Mouse (Mus musculus): Measurements from ENCODE around the gene Dcun1d2. TPM values are rescaled to one million over a fixed set of nuclear protein-coding genes. Genes with fewer than 3 reads are reported as not detected.

Gene Dcun1d2
- polyA plus RNA-seq, 1 experiment from 2014 or later, result 23.8 TPM

- Histone ChIP-seq H3K9ac (no peak overlapping the region), H3K27ac (no peak overlapping the region), H3K36me3 (peaks cover 61% of the 10 kb centered on the region), H3K4me1 (no peaks in the 10 kb centered on the region), H3K4me2 (no peak overlapping the region), H3K9me3 (no peaks in the 10 kb centered on the region), H3K4me3 (no peak overlapping the region), H3K27me3 (no peaks in the 10 kb centered on the region)
- no peak for ATAC-seq (ENCODE audit: borderline replicate concordance, extremely low read depth, low FRiP score, low TSS enrichment)
- 95% methylated on average over 8 of the region's 8 CpGs for WGBS
These were observed 11.6 kb upstream of the Dcun1d2 start for GRCm38 (mm10) chr8:13299571-13299970.

GRCm38 (mm10) chr8:13293677-13294470 is 5.9 kb upstream of the Dcun1d2 start:
- 92% methylated on average over 9 of the region's 9 CpGs for WGBS
- H3K36me3 ChIP-seq, result peaks cover 44% of the 10 kb centered on the region

DNA sequence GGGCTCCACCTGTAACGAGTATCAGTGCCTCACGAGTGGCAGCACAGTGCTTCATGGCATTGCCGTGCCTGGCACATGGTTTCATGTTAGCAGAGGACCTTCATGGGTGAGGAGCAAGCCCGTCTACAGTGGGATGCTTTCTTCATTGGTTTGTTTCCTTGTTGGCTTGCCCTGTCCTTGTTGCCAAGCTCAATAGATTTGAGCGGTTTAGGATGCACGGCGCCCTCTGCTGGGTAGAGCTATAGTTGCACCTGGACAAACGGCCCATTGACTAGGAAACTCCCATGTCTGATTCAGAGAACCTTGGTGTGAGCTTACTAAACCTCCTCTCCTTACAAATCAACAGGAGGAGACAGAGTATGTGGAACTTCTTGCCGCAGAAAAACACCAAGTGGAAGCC is 4.4 kb upstream of the Dcun1d2 start:
- H3K9me3 ChIP-seq, result no peaks in the 10 kb centered on the region
- 28% methylated on average over 9 of the region's 9 CpGs for WGBS
- ATAC-seq (ENCODE audit: borderline replicate concordance, extremely low read depth, low FRiP score, low TSS enrichment), result no peak
- H3K27ac ChIP-seq, result no peak overlapping the region
- no peak overlapping the region for H3K4me3 ChIP-seq
- H3K4me1 ChIP-seq, result 0 out of 2 replicates have a peak, but pooled peaks cover 10% of the 10 kb centered on the region
- peaks cover 42% of the 10 kb centered on the region for H3K36me3 ChIP-seq
- no peaks in the 10 kb centered on the region for H3K27me3 ChIP-seq
- H3K4me2 ChIP-seq, result no peak overlapping the region
- H3K9ac ChIP-seq, result no peak overlapping the region

More at GRCm38 (mm10) chr8:13293677-13294470, 5.9 kb upstream of the Dcun1d2 start:
- H3K9ac ChIP-seq, result no peak overlapping the region
- 0 out of 2 replicates have a peak, but pooled peaks cover 5% of the 10 kb centered on the region for H3K4me1 ChIP-seq
- no peak overlapping the region for H3K4me3 ChIP-seq
- ATAC-seq (ENCODE audit: borderline replicate concordance, extremely low read depth, low FRiP score, low TSS enrichment), result no peak
- H3K27me3 ChIP-seq, result no peaks in the 10 kb centered on the region
- no peaks in the 10 kb centered on the region for H3K9me3 ChIP-seq
- H3K27ac ChIP-seq, result no peak overlapping the region
- H3K4me2 ChIP-seq, result no peak overlapping the region

DNA sequence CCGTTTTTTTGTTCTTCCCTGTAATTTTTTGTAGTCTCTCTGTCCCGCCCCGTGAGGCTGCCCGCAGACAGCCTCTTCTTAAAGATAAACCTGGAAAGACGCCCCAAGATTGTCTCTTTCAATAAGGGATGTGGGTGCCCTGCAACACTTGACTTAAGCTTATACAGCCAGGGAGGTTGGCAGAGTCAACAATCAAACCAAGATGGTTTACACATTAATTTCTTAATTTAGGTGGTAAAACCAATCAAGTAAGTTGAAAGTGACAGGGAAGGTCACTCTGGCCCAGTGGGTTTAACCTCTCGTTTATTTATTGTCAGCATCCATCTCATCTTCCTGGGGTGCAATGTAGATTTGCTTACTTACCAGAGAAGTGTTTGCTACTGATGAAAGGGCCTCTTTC is 715 bp upstream of the Dcun1d2 start:
- Histone ChIP-seq H3K4me1 (peaks cover 18% of the 10 kb centered on the region), H3K27me3 (no peaks in the 10 kb centered on the region), H3K36me3 (peaks cover 8% of the 10 kb centered on the region), H3K9me3 (no peaks in the 10 kb centered on the region), H3K9ac (peak overlapping the region; percentile 67), H3K4me2 (peak overlapping the region; percentile 82), H3K27ac (0 out of 2 replicates have a peak overlapping the region, but pooled peaks have one; percentile 96), H3K4me3 (peak overlapping the region; percentile 71)
- ATAC-seq (ENCODE audit: borderline replicate concordance, extremely low read depth, low FRiP score, low TSS enrichment), result no peak
- WGBS, result 1% methylated on average over 6 of the region's 6 CpGs

DNA sequence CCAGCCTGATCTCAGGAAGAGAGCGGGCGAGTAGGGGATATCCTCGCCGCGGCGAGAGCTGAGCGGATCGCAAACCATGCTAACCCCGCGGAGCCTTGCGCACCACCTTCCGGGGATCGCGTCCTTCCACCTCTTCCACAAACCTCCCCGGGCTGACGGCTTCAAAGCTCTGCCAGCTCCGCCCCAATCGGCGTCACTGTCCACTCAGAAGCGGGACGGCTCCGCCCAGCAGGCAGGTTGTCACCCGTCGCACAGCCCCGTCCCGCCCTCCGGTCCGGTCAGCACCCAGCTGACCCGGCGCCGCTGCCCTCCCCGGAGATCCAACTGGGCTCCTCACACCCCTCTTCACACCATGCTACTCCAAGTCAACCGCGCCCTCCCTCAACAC is 633 bp downstream of the Dcun1d2 start:
- Histone ChIP-seq H3K36me3 (no peaks in the 10 kb centered on the region), H3K4me2 (peak overlapping the region; percentile 82), H3K4me3 (peak overlapping the region; percentile 71), H3K4me1 (peaks cover 18% of the 10 kb centered on the region), H3K27ac (peak overlapping the region; percentile 96), H3K27me3 (no peaks in the 10 kb centered on the region), H3K9ac (peak overlapping the region; percentile 67), H3K9me3 (no peaks in the 10 kb centered on the region)
- ATAC-seq (ENCODE audit: borderline replicate concordance, extremely low read depth, low FRiP score, low TSS enrichment), result peak; percentile 78
- under 1% methylated on average over 34 of the region's 34 CpGs for WGBS

DNA sequence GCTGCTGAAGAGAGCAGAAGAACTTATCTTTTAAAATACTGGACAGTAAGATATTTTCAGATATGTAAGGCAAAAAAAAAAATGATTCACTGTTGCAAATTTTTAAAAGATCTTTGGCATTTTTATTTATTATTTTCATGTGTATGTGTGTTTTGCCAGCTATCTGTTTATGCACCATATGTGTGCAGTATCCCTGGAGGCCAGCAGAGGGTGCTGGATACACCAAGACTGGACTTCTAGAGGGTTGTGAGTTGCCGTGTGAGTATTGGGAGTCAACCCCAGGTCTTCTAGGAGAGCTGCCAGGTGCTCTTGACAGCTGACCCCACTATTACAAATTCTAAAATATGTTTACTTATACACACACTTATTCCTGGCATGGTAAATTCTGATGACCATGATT is 4.7 kb downstream of the Dcun1d2 start:
- H3K4me3 ChIP-seq, result no peak overlapping the region
- no peak overlapping the region for H3K4me2 ChIP-seq
- peaks cover 9% of the 10 kb centered on the region for H3K4me1 ChIP-seq
- H3K27ac ChIP-seq, result no peak overlapping the region
- H3K9ac ChIP-seq, result no peak overlapping the region
- no peak for ATAC-seq (ENCODE audit: borderline replicate concordance, extremely low read depth, low FRiP score, low TSS enrichment)
- H3K9me3 ChIP-seq, result no peaks in the 10 kb centered on the region
- no peaks in the 10 kb centered on the region for H3K27me3 ChIP-seq
- H3K36me3 ChIP-seq, result no peaks in the 10 kb centered on the region
- WGBS, result 70% methylated on average over 1 of the region's 1 CpGs

DNA sequence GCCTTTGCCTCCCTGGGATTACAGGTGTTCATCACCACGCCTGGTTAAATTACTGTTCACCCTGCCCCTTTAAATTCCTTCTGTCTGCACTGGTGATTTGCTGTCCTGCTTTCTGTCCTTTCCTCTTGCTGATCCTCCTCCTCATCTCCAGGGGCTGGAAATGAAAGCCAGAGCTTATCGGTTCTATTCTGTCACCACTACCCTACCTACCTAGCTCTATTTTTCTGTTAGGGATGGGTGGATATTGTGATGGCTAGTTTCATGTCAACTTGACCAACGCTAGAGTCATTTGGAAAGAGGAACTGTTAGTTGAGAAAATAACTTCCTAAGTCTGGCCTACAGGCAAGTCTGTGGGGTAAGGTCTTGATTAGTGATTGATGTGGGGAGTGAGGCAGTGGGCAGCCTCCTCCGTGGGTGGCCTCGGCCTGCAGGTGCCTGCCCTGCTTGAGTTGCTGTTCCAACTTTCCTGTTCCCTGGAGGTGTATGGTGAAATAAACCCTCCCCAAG is 10.9 kb downstream of the Dcun1d2 start:
- no peak overlapping the region for H3K4me2 ChIP-seq
- no peak overlapping the region for H3K4me3 ChIP-seq
- H3K9me3 ChIP-seq, result no peaks in the 10 kb centered on the region
- H3K9ac ChIP-seq, result no peak overlapping the region
- WGBS, result 74% methylated on average over 5 of the region's 5 CpGs
- H3K36me3 ChIP-seq, result peaks cover 3% of the 10 kb centered on the region; the same call in 1 of the 2 replicates
- no peak for ATAC-seq (ENCODE audit: borderline replicate concordance, extremely low read depth, low FRiP score, low TSS enrichment)
- no peak overlapping the region for H3K27ac ChIP-seq
- no peaks in the 10 kb centered on the region for H3K27me3 ChIP-seq
- no peaks in the 10 kb centered on the region for H3K4me1 ChIP-seq

GRCm38 (mm10) chr8:13272834-13273233 is 15.1 kb downstream of the Dcun1d2 start:
- ATAC-seq (ENCODE audit: borderline replicate concordance, extremely low read depth, low FRiP score, low TSS enrichment), result no peak
- Histone ChIP-seq H3K36me3 (peaks cover 14% of the 10 kb centered on the region), H3K9ac (no peak overlapping the region), H3K4me3 (no peak overlapping the region), H3K4me2 (no peak overlapping the region), H3K9me3 (no peaks in the 10 kb centered on the region), H3K27me3 (no peaks in the 10 kb centered on the region), H3K27ac (no peak overlapping the region), H3K4me1 (no peaks in the 10 kb centered on the region)
- WGBS, result 62% methylated on average over 5 of the region's 5 CpGs

DNA sequence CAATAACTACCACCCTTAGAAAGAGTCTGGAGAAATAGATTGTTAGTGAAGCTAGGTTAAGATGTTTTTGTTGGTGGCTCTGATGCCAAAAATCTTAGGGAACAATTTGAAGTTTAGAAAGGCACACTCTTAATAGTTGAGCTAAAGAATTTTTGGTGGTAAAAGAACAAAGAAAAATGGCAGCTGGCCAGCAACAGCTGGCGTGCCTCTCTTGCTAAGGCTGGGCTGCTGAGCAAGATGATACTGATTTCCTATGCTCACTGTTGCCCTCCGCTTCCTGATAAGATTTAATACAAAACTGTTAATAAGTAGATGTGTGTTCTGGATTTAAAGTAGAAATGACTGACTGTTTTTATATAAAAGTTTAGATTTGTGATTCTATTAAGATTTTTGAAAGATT is 20.4 kb downstream of the Dcun1d2 start:
- Histone ChIP-seq H3K27me3 (no peaks in the 10 kb centered on the region), H3K9ac (no peak overlapping the region), H3K4me2 (no peak overlapping the region), H3K9me3 (no peaks in the 10 kb centered on the region), H3K4me3 (no peak overlapping the region), H3K27ac (no peak overlapping the region), H3K36me3 (peaks cover 11% of the 10 kb centered on the region; the same call in 1 of the 2 replicates), H3K4me1 (no peaks in the 10 kb centered on the region)
- ATAC-seq (ENCODE audit: borderline replicate concordance, extremely low read depth, low FRiP score, low TSS enrichment), result no peak
- 49% methylated on average over 2 of the region's 2 CpGs for WGBS

DNA sequence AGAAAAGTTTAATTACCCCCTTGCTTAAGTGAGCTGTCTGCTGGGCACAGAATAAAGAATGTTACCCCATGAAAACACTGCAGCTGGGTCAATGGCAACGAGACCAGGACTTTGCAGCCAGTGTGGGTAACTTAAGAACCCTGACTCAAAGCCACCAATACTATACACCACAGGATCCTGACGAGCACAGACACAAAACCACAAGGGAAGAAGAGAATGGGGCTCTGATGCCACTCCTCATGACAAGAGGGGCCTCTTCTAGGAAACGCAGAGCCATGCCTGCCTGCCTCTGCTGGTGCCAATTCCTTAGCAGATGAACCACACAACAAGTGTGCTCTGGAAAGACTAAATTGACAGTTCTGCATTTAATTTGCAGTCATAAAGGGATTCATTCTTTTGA is 24.6 kb downstream of the Dcun1d2 start:
- H3K9ac ChIP-seq, result no peak overlapping the region
- no peaks in the 10 kb centered on the region for H3K9me3 ChIP-seq
- H3K27me3 ChIP-seq, result no peaks in the 10 kb centered on the region
- H3K4me3 ChIP-seq, result no peak overlapping the region
- ATAC-seq (ENCODE audit: borderline replicate concordance, extremely low read depth, low FRiP score, low TSS enrichment), result no peak
- 81% methylated on average over 3 of the region's 3 CpGs for WGBS
- H3K4me1 ChIP-seq, result no peaks in the 10 kb centered on the region
- H3K36me3 ChIP-seq, result no peaks in the 10 kb centered on the region
- no peak overlapping the region for H3K4me2 ChIP-seq
- no peak overlapping the region for H3K27ac ChIP-seq

GRCm38 (mm10) chr8:13254019-13254418 is 33.9 kb downstream of the Dcun1d2 start, which contains the start of gene Adprhl1:
Gene Adprhl1 (minus strand): TSS chr8:13254162.
- Histone ChIP-seq H3K4me3 (no peak within 1 kb of the TSS), H3K9ac (no peak within 1 kb of the TSS), H3K27ac (no peak within 1 kb of the TSS)

GRCm38 (mm10) chr8:13253413-13253812 is 34.5 kb downstream of the Dcun1d2 start:
- Histone ChIP-seq H3K4me1 (no peaks in the 10 kb centered on the region), H3K36me3 (peaks cover 18% of the 10 kb centered on the region; the same call in 1 of the 2 replicates), H3K9me3 (no peaks in the 10 kb centered on the region), H3K4me3 (no peak overlapping the region), H3K9ac (no peak overlapping the region), H3K4me2 (no peak overlapping the region), H3K27me3 (no peaks in the 10 kb centered on the region), H3K27ac (no peak overlapping the region)
- no peak for ATAC-seq (ENCODE audit: borderline replicate concordance, extremely low read depth, low FRiP score, low TSS enrichment)
- 80% methylated on average over 5 of the region's 5 CpGs for WGBS

More at GRCm38 (mm10) chr8:13254019-13254418, 33.9 kb downstream of the Dcun1d2 start, which contains the start of gene Adprhl1:
- H3K36me3 ChIP-seq, result peaks cover 18% of the 10 kb centered on the region; the same call in 1 of the 2 replicates
- ATAC-seq (ENCODE audit: borderline replicate concordance, extremely low read depth, low FRiP score, low TSS enrichment), result no peak
- 33% methylated on average over 8 of the region's 8 CpGs for WGBS
- H3K9me3 ChIP-seq, result no peaks in the 10 kb centered on the region
- H3K4me2 ChIP-seq, result no peak within 1 kb of the TSS
- no peaks in the 10 kb centered on the region for H3K4me1 ChIP-seq
- H3K27me3 ChIP-seq, result no peaks in the 10 kb centered on the region
